Mouse (Mus musculus) megakaryocyte, embryonic 14.5 days (primary cell): ENCODE measurements around the gene Selp.

Experiments
- FLI1 ChIP-seq: IDR thresholded peaks from 2 replicates; pipeline ENCODE4 v1.6.1; 2012; ENCODE audit warnings: low read length, inconsistent platforms, mixed read lengths
- GATA1 ChIP-seq: IDR thresholded peaks from 3 replicates; pipeline ENCODE4 v1.6.1; 2012; ENCODE audit warnings: mixed read lengths, low read length, inconsistent platforms, borderline replicate concordance

DNA sequence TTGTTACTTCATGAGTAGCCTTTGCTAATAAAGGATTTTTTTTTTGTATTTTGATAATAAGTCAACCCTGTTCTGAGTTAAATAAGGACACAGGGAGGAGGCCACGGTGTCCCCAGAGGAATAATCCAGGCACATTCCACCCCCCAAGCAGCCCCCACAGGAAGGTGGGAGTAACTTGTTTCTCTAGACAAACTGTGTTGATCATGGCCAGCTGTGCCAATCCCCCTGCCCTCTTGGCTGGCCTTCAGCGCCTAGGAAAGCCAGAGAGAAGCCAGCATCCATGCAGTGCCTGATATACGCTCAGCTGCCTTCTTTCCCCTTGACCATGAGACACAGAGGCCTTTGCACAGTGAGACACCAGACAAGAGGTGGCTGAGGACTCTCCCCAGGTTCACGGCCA is 84.5 kb downstream of the Selp start:
- TF ChIP-seq FLI1 (no peak), GATA1 (no peak)
